Mouse (Mus musculus): ENCODE measurements around the gene Tmem251. TPM values are rescaled to one million over a fixed set of nuclear protein-coding genes. Genes with fewer than 3 reads are reported as not detected.
A peak's percentile ranks its signal among the peaks of the same experiment; 100 is the strongest.

Gene Tmem251
- polyA plus RNA-seq, 1 experiment from 2014 or later = 15.2 TPM

GRCm38 (mm10) chr12:102699156-102699555 lies 44.4 kb upstream of the Tmem251 start:
- H3K4me2 ChIP-seq (ENCODE audit: low read length) = no peak overlapping the region
- peaks cover 23% of the 10 kb centered on the region for H3K4me1 ChIP-seq (replicated peaks; ENCODE audit: insufficient read depth, low read length)
- H3K36me3 ChIP-seq (ENCODE audit: insufficient read depth, low read length) = no peaks in the 10 kb centered on the region
- ATAC-seq (replicated peaks; ENCODE audit: low FRiP score, low read depth) (no peak), DNase-seq (ENCODE audit: low spot score) (no peak)
- H3K27ac ChIP-seq = no peak overlapping the region
- no peak for TF ChIP-seq CTCF (IDR thresholded peaks at IDR 0.05; ENCODE audit: low read depth)
- no peak overlapping the region for H3K9ac ChIP-seq (ENCODE audit: low read depth, low read length)
- no peak overlapping the region for H3K4me3 ChIP-seq (replicated peaks; ENCODE audit: low read depth, low read length)
- 45% methylated on average over 1 of the region's 1 CpGs for WGBS
- H3K9me3 ChIP-seq (replicated peaks; ENCODE audit: low read length) = no peaks in the 10 kb centered on the region
- H3K27me3 ChIP-seq (ENCODE audit: insufficient read depth, low read length) = no peaks in the 10 kb centered on the region

GRCm38 (mm10) chr12:102700453-102700852 lies 43.1 kb upstream of the Tmem251 start:
- no peak overlapping the region for H3K9ac ChIP-seq (ENCODE audit: low read depth, low read length)
- 42% methylated on average over 12 of the region's 12 CpGs for WGBS
- TF ChIP-seq CTCF (IDR thresholded peaks at IDR 0.05; ENCODE audit: low read depth) = no peak
- no peaks in the 10 kb centered on the region for H3K9me3 ChIP-seq (replicated peaks; ENCODE audit: low read length)
- DNase-seq (ENCODE audit: low spot score) (peak; percentile 37), ATAC-seq (replicated peaks; ENCODE audit: low FRiP score, low read depth) (no peak)
- no peak overlapping the region for H3K4me3 ChIP-seq (replicated peaks; ENCODE audit: low read depth, low read length)
- no peak overlapping the region for H3K27ac ChIP-seq
- peaks cover 23% of the 10 kb centered on the region for H3K4me1 ChIP-seq (replicated peaks; ENCODE audit: insufficient read depth, low read length)
- no peaks in the 10 kb centered on the region for H3K27me3 ChIP-seq (ENCODE audit: insufficient read depth, low read length)
- H3K36me3 ChIP-seq (ENCODE audit: insufficient read depth, low read length) = no peaks in the 10 kb centered on the region
- H3K4me2 ChIP-seq (ENCODE audit: low read length) = no peak overlapping the region

DNA sequence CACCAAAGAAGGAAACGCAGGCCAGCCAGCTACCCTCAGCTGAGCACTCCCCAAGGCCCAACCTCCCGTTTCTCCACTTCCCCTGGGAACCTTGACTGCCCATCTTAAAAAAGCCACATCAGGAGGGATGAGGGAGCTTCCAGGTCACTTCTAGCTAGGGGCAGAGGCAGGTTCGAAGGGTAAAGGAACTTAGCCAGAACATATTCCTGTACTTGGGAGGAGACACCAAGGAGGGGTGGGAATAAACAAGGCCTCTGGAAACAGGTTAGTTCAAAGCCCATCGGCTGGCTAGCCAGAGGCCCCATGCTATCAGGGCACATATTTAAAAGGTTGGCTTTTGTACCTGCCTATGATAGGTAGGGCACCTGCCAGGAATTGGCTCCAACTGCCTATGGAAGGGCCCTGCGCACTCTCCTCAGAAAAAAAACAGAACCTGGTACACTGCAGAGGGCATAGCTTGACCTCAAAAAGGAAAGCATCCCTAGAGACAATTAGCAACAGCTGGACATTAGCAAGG lies 41.8 kb upstream of the Tmem251 start:
- Histone ChIP-seq H3K36me3 (ENCODE audit: insufficient read depth, low read length) (no peaks in the 10 kb centered on the region), H3K27ac (no peak overlapping the region), H3K9me3 (replicated peaks; ENCODE audit: low read length) (no peaks in the 10 kb centered on the region), H3K4me3 (replicated peaks; ENCODE audit: low read depth, low read length) (no peak overlapping the region), H3K4me1 (replicated peaks; ENCODE audit: insufficient read depth, low read length) (peaks cover 23% of the 10 kb centered on the region), H3K27me3 (ENCODE audit: insufficient read depth, low read length) (no peaks in the 10 kb centered on the region), H3K9ac (ENCODE audit: low read depth, low read length) (no peak overlapping the region), H3K4me2 (ENCODE audit: low read length) (no peak overlapping the region)
- TF ChIP-seq CTCF (IDR thresholded peaks at IDR 0.05; ENCODE audit: low read depth) = no peak
- ATAC-seq (replicated peaks; ENCODE audit: low FRiP score, low read depth) = no peak
- 86% methylated on average over 5 of the region's 5 CpGs for WGBS
- DNase-seq (ENCODE audit: low spot score) = no peak

- Histone ChIP-seq H3K4me2 (ENCODE audit: low read length) (peak overlapping the region; percentile 96), H3K4me3 (replicated peaks; ENCODE audit: low read depth, low read length) (peak overlapping the region; percentile 78)
- 8% methylated on average over 15 of the region's 15 CpGs for WGBS
Observed at GRCm38 (mm10) chr12:102702356-102703110, 41.0 kb upstream of the Tmem251 start.

DNA sequence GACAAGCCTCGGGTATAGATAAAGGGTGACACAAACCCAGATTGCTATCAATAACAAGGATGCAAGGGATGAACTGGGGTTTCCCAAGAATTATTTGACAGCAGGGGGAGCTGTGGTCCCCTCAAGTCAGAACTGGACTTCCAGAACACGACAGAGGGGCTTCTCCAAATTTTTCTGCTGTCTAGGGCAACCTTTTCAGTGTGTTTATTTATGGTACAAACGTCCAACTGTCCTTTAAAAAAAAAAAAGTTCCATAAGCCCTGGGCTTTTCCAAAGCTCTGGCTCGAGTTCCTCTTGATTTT lies 40.5 kb upstream of the Tmem251 start:
- TF ChIP-seq CTCF (IDR thresholded peaks at IDR 0.05; ENCODE audit: low read depth) = peak; percentile 52
- DNase-seq (ENCODE audit: low spot score) = peak; percentile 57
- WGBS = 2% methylated on average over 4 of the region's 4 CpGs
- H3K27ac ChIP-seq = peak overlapping the region; percentile 66
- H3K4me1 ChIP-seq (replicated peaks; ENCODE audit: insufficient read depth, low read length) = peaks cover 17% of the 10 kb centered on the region
- no peaks in the 10 kb centered on the region for H3K9me3 ChIP-seq (replicated peaks; ENCODE audit: low read length)
- no peaks in the 10 kb centered on the region for H3K27me3 ChIP-seq (ENCODE audit: insufficient read depth, low read length)
- H3K9ac ChIP-seq (ENCODE audit: low read depth, low read length) = peak overlapping the region; percentile 23; the same call in 1 of the 2 replicates
- peak overlapping the region; percentile 78 for H3K4me3 ChIP-seq (replicated peaks; ENCODE audit: low read depth, low read length)
- H3K4me2 ChIP-seq (ENCODE audit: low read length) = peak overlapping the region; percentile 96
- H3K36me3 ChIP-seq (ENCODE audit: insufficient read depth, low read length) = no peaks in the 10 kb centered on the region
- ATAC-seq (replicated peaks; ENCODE audit: low FRiP score, low read depth) = no peak

More at GRCm38 (mm10) chr12:102702356-102703110, 41.0 kb upstream of the Tmem251 start:
- Histone ChIP-seq H3K4me1 (replicated peaks; ENCODE audit: insufficient read depth, low read length) (peaks cover 22% of the 10 kb centered on the region), H3K9ac (ENCODE audit: low read depth, low read length) (peak overlapping the region; percentile 23; the same call in 1 of the 2 replicates), H3K27me3 (ENCODE audit: insufficient read depth, low read length) (no peaks in the 10 kb centered on the region), H3K36me3 (ENCODE audit: insufficient read depth, low read length) (no peaks in the 10 kb centered on the region), H3K9me3 (replicated peaks; ENCODE audit: low read length) (no peaks in the 10 kb centered on the region), H3K27ac (peak overlapping the region; percentile 66)
- ATAC-seq (replicated peaks; ENCODE audit: low FRiP score, low read depth) (no peak), DNase-seq (ENCODE audit: low spot score) (peak; percentile 93)
- peak; percentile 82 for TF ChIP-seq CTCF (IDR thresholded peaks at IDR 0.05; ENCODE audit: low read depth)

DNA sequence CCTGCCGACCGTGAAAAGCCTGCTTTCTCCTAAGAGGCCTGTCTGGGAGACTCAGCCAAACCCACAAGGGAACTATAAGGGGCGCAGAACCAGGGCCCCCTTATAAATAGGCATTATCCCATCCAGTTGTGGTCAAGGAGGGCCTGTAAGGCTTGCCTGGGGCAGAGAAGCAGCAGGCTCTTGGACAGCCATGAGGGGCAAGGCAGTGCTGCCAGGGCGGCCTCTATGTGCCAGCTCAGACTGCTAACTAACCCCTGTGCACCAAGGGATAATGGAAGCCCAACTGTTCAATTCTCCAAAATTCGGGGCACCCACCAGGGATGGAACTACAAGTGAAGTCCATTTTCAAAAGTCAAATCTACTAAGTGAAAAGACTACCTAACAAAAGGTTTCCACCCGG lies 40.1 kb upstream of the Tmem251 start:
- no peak for TF ChIP-seq CTCF (IDR thresholded peaks at IDR 0.05; ENCODE audit: low read depth)
- Histone ChIP-seq H3K4me2 (ENCODE audit: low read length) (peak overlapping the region; percentile 96), H3K27ac (peak overlapping the region; percentile 66), H3K9me3 (replicated peaks; ENCODE audit: low read length) (no peaks in the 10 kb centered on the region), H3K4me1 (replicated peaks; ENCODE audit: insufficient read depth, low read length) (peaks cover 13% of the 10 kb centered on the region), H3K4me3 (replicated peaks; ENCODE audit: low read depth, low read length) (peak overlapping the region; percentile 78), H3K9ac (ENCODE audit: low read depth, low read length) (peak overlapping the region; percentile 23; the same call in 1 of the 2 replicates), H3K27me3 (ENCODE audit: insufficient read depth, low read length) (no peaks in the 10 kb centered on the region), H3K36me3 (ENCODE audit: insufficient read depth, low read length) (no peaks in the 10 kb centered on the region)
- WGBS = 42% methylated on average over 6 of the region's 6 CpGs
- DNase-seq (ENCODE audit: low spot score) (no peak), ATAC-seq (replicated peaks; ENCODE audit: low FRiP score, low read depth) (no peak)

Data from kidney, postnatal 0 days (tissue).